Mouse (Mus musculus) stomach, postnatal 0 days (tissue): ENCODE data around the gene Retnlg. TPM values are rescaled to one million over a fixed set of nuclear protein-coding genes. Genes with fewer than 3 reads are reported as not detected.
"Not testable (repeated sequence)": the region's sequence is repeated elsewhere in the genome, so short reads cannot be mapped to it uniquely, and the experiment has no call there.

Source experiments
- ATAC-seq: fragments of 200-750 bp; cut with Nextera tagmentation; 2 replicates; pipeline ENCODE4 v1.8.0; 2017; ENCODE audit not compliant: low FRiP score, low TSS enrichment
- DNase-seq: peaks from one replicate; pipeline ENCODE4 v3.0.0-alpha.2; 2016; ENCODE audit warnings: low spot score
- H3K27ac ChIP-seq: fragments of 300-500 bp; sonication (generic); replicated peaks from 2 replicates; pipeline ENCODE4 v1.5.1; 2014; ENCODE audit warnings: mild to moderate bottlenecking, control low read depth
- H3K27me3 ChIP-seq: fragments of 300-500 bp; sonication (generic); 2 replicates; pipeline ENCODE4 v1.6.1; 2014; ENCODE audit warnings: low read length; ENCODE audit not compliant: control insufficient read depth, insufficient read depth
- H3K36me3 ChIP-seq: fragments of 300-500 bp; sonication (generic); 2 replicates; pipeline ENCODE4 v1.6.1; 2014; ENCODE audit warnings: low read length, mixed read lengths; ENCODE audit not compliant: control insufficient read depth, insufficient read depth
- H3K4me1 ChIP-seq: fragments of 300-500 bp; sonication (generic); replicated peaks from 2 replicates; pipeline ENCODE4 v1.6.1; 2014; ENCODE audit warnings: antibody characterized with exemption; ENCODE audit not compliant: control insufficient read depth, insufficient read depth
- H3K4me2 ChIP-seq: fragments of 300-500 bp; sonication (generic); replicated peaks from 2 replicates; pipeline ENCODE4 v1.6.1; 2014; ENCODE audit warnings: low read depth, mild to moderate bottlenecking, control low read depth, moderate library complexity
- H3K4me3 ChIP-seq: fragments of 300-500 bp; sonication (generic); 2 replicates; pipeline ENCODE4 v1.5.1; 2014; ENCODE audit warnings: low read depth, low read length, control low read depth
- H3K9ac ChIP-seq: fragments of 300-500 bp; sonication (generic); 2 replicates; pipeline ENCODE4 v1.6.1; 2014; ENCODE audit warnings: mild to moderate bottlenecking, low read length, control low read depth, mixed read lengths
- H3K9me3 ChIP-seq: fragments of 300-500 bp; sonication (generic); 2 replicates; pipeline ENCODE4 v1.6.1; 2016; ENCODE audit warnings: low read length; ENCODE audit not compliant: control insufficient read depth
- CTCF ChIP-seq: IDR thresholded peaks from 2 replicates; pipeline ENCODE4 v1.5.1; 2016; ENCODE audit warnings: antibody characterized with exemption, low read depth, mild to moderate bottlenecking, moderate library complexity
- EP300 ChIP-seq: optimal IDR thresholded peaks from 2 replicates; pipeline ENCODE3; 2016; ENCODE audit warnings: antibody characterized with exemption
- WGBS: fragments of 180-500 bp; shearing (Covaris S2); extraction: QIAGEN DNeasy Blood & Tissue Kit; methylation state at CpG from one replicate; pipeline ENCODE4 v1.1.7; 2014; 5-methylcytosine and 5-hydroxymethylcytosine counted together
- polyA plus RNA-seq: library from polyadenylated mRNA; unstranded; fragments of >200 nt; fragmentation: Nextera tagmentation; extraction: Ambion mirVana; gene quantifications from 2 replicates; pipeline ENCODE4 v1.2.1, GENCODE M21; 2015

The Retnlg gene
- polyA plus RNA-seq, 1 experiment from 2014 or later: 1.3 TPM

DNA sequence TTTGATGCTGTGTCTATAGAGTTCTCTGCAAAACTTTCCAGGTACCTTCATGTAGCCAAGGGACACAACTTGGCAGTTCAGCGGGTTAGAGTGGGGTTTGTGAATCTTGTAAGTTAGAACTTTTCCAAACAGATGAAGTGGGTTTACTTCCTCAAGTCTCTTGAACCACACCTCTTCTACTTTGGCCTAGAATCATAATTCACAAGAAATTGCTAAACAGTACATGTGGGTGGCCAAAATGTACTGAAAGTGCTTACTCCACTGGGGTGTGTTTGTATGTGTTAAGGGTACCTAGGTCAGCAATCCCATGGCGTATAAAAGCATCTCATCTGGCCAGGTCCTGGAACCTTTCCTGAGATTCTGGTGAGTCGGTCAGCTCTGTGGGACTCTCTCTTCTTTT is 30.2 kb upstream of the Retnlg start, which contains the start of gene Retnla:
Gene Retnla (plus strand): TSS at position 286 of the 400 bp plus-strand sequence.
- no peak for TF ChIP-seq CTCF
- no peak for TF ChIP-seq EP300
- WGBS: 77% methylated on average over 3 of the region's 3 CpGs
- ATAC-seq: no peak
- Histone ChIP-seq H3K9ac (no peak within 1 kb of the TSS), H3K27me3 (no peaks in the 10 kb centered on the region), H3K4me1 (no peaks in the 10 kb centered on the region), H3K9me3 (no peaks in the 10 kb centered on the region), H3K27ac (no peak within 1 kb of the TSS), H3K4me3 (no peak within 1 kb of the TSS), H3K4me2 (no peak within 1 kb of the TSS), H3K36me3 (no peaks in the 10 kb centered on the region)
- DNase-seq: no peak

DNA sequence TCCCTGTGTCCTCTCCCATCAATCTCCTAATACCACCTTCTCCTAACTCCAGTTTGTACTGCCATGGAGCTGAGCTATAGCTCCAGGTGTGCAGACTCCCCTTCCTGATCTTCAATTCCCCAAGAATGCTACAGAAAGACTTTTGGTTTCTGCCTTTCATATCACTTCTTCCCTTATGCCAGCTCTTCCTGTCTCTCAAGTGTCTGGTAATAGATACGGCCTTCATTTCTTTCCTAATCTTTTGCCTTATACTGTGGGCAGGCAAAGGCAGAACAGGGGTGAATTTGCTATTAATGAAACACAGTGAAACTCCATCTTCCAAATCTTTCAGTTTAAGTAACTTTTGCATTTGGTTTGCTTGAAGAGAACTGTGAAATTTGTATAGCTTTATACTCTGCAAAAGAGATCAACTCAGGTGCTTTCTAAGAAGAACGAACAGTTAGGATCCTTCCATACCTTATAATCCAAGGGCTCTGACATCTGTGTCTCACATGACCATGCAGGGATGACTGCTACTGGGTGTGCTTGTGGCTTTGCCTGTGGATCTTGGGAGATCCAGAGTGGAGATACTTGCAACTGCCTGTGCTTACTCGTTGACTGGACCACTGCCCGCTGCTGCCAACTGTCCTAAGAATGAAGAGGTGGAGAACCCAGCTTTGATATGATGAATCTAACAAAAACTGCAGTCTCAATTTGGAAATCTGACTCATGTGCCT is 28.6 kb upstream of the Retnlg start:
- Histone ChIP-seq H3K9me3 (no peaks in the 10 kb centered on the region), H3K4me3 (no peak overlapping the region), H3K4me2 (no peak overlapping the region), H3K27ac (no peak overlapping the region), H3K4me1 (no peaks in the 10 kb centered on the region), H3K36me3 (no peaks in the 10 kb centered on the region), H3K9ac (no peak overlapping the region), H3K27me3 (no peaks in the 10 kb centered on the region)
- WGBS: 86% methylated on average over 4 of the region's 4 CpGs
- DNase-seq (no peak), ATAC-seq (no peak)
- TF ChIP-seq EP300: no peak
- no peak for TF ChIP-seq CTCF

- 92% methylated on average over 1 of the region's 1 CpGs for WGBS
- not testable (repeated sequence) for H3K4me3 ChIP-seq, H3K9me3 ChIP-seq, H3K4me1 ChIP-seq, DNase-seq, H3K36me3 ChIP-seq, H3K4me2 ChIP-seq, ATAC-seq, H3K9ac ChIP-seq, H3K27ac ChIP-seq, H3K27me3 ChIP-seq
Observed at GRCm38 (mm10) chr16:48865004-48865403, 7.4 kb upstream of the Retnlg start.

GRCm38 (mm10) chr16:48867690-48868089 is 4.7 kb upstream of the Retnlg start:
- 70% methylated on average over 2 of the region's 2 CpGs for WGBS
- Histone ChIP-seq H3K27ac (no peak overlapping the region), H3K27me3 (no peaks in the 10 kb centered on the region), H3K4me3 (no peak overlapping the region), H3K9me3 (no peaks in the 10 kb centered on the region), H3K4me1 (no peaks in the 10 kb centered on the region), H3K9ac (no peak overlapping the region), H3K4me2 (no peak overlapping the region), H3K36me3 (no peaks in the 10 kb centered on the region)
- DNase-seq: no peak
- no peak for TF ChIP-seq CTCF
- no peak for TF ChIP-seq EP300
- ATAC-seq: no peak

DNA sequence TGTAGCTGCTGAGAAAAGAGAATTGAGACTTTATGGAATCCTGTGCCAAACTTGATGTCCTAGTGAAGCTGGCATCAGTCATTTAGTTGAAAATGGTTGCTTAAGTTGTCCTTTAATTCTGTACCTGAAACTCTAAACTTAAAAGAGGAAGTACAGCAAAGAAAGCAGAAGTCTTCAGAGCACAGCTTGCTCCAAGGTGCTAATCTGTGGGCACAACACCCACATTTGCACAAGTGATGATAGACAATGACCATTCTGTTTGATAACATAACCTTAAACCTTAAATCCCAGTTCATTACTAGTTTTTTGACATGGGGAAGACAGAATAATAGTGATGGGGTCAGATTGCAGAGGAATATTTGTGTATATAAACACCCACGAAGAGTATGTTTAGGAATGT is 3.8 kb upstream of the Retnlg start:
- Histone ChIP-seq H3K9me3 (no peaks in the 10 kb centered on the region), H3K4me1 (no peaks in the 10 kb centered on the region), H3K27ac (no peak overlapping the region), H3K4me2 (no peak overlapping the region), H3K4me3 (no peak overlapping the region), H3K36me3 (no peaks in the 10 kb centered on the region), H3K9ac (no peak overlapping the region), H3K27me3 (no peaks in the 10 kb centered on the region)
- no peak for DNase-seq
- 39% methylated on average over 1 of the region's 1 CpGs for WGBS
- TF ChIP-seq CTCF (no peak), EP300 (no peak)
- ATAC-seq: no peak

- no peak for ATAC-seq
- Histone ChIP-seq H3K4me1 (no peaks in the 10 kb centered on the region), H3K4me3 (no peak overlapping the region), H3K27me3 (no peaks in the 10 kb centered on the region), H3K36me3 (no peaks in the 10 kb centered on the region), H3K9ac (no peak overlapping the region), H3K27ac (no peak overlapping the region), H3K4me2 (no peak overlapping the region), H3K9me3 (no peaks in the 10 kb centered on the region)
- TF ChIP-seq CTCF: no peak
- TF ChIP-seq EP300: no peak
- no peak for DNase-seq
- WGBS: 74% methylated on average over 3 of the region's 3 CpGs
Observed at GRCm38 (mm10) chr16:48869671-48870070, 2.8 kb upstream of the Retnlg start.
